Mouse (Mus musculus): Measurements from ENCODE around the gene Eif4e3.

GRCm38 (mm10) chr6:99678108-99678507, 11.5 kb upstream of the Eif4e3 start:
- TF ChIP-seq POLR2A (IDR thresholded peaks at IDR 0.05; ENCODE audit: control insufficient read depth, low read depth, low read length) (no peak), CTCF (IDR thresholded peaks at IDR 0.05; ENCODE audit: control insufficient read depth, insufficient read depth, insufficient replicate concordance, low read depth, low read length) (no peak)

All from testis, adult 2 months (tissue).